Mouse (Mus musculus): ENCODE results near the gene Kcne2. TPM values are rescaled to one million over a fixed set of nuclear protein-coding genes. Genes with fewer than 3 reads are reported as not detected.

The Kcne2 gene
- polyA plus RNA-seq, 1 experiment from 2014 or later: 37.2 TPM

DNA sequence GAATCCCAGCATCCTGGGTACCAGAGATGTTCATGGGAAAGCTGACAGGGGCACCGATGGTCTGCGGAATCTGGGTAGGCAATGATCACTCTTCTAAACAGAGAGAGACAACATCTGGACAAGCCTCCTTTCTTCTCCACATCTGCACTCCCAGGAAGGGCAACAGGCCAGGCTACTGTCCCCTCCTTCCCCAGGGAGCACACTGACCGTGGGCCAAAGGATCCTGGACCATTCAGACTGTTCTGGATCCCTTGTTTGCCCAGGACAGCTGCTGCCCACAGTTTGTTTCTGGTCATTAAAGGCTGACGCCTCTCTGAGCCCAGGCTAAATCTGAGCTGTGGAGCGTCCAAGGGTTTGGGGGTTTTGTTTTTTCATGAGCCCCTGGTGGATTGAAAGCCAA is 9.5 kb upstream of the Kcne2 start:
- H3K9ac ChIP-seq (ENCODE audit: low read depth, low read length): no peak overlapping the region

DNA sequence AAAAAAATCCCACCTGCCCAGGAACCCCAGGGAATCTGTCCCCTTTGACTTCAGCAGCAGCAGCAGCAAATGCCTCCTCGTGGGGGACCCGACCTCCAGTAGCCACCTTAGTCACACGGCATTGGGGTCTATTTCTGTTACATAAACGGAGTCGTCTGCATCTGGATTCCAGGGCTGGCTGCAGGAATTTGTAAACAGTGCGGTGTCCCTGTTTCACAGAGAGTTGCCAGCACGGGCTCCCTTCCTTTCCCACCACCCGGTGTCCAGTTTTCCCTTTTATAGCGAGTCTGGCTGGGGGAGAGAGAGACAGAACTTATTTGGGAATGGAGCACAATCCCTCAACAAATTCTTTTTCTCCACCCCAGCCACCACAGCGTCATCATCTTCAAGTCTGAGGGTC is 7.1 kb upstream of the Kcne2 start:
- Histone ChIP-seq H3K36me3 (ENCODE audit: control insufficient read depth, insufficient read depth, low read length) (no peaks in the 10 kb centered on the region), H3K4me3 (ENCODE audit: low read length) (no peak overlapping the region), H3K4me1 (ENCODE audit: control insufficient read depth, insufficient read depth, low read depth, low read length) (no peaks in the 10 kb centered on the region; the same call in 1 of the 2 replicates), H3K4me2 (ENCODE audit: low read length) (no peak overlapping the region), H3K9ac (ENCODE audit: low read depth, low read length) (no peak overlapping the region), H3K9me3 (ENCODE audit: control insufficient read depth, low read length) (no peaks in the 10 kb centered on the region), H3K27me3 (replicated peaks; ENCODE audit: control insufficient read depth, insufficient read depth, low read length) (no peaks in the 10 kb centered on the region), H3K27ac (ENCODE audit: low read depth, low read length) (no peak overlapping the region)
- 68% methylated on average over 10 of the region's 10 CpGs for WGBS
- ATAC-seq: no peak

More for the DNA sequence above, 9.5 kb upstream of the Kcne2 start:
- Histone ChIP-seq H3K9me3 (ENCODE audit: control insufficient read depth, low read length) (no peaks in the 10 kb centered on the region), H3K4me2 (ENCODE audit: low read length) (no peak overlapping the region), H3K36me3 (ENCODE audit: control insufficient read depth, insufficient read depth, low read length) (no peaks in the 10 kb centered on the region), H3K27me3 (replicated peaks; ENCODE audit: control insufficient read depth, insufficient read depth, low read length) (no peaks in the 10 kb centered on the region), H3K4me3 (ENCODE audit: low read length) (no peak overlapping the region), H3K27ac (ENCODE audit: low read depth, low read length) (no peak overlapping the region), H3K4me1 (ENCODE audit: control insufficient read depth, insufficient read depth, low read depth, low read length) (no peaks in the 10 kb centered on the region; the same call in 1 of the 2 replicates)
- WGBS: 62% methylated on average over 5 of the region's 5 CpGs
- ATAC-seq: no peak

- Histone ChIP-seq H3K4me3 (ENCODE audit: low read length) (no peak overlapping the region), H3K27ac (ENCODE audit: low read depth, low read length) (no peak overlapping the region), H3K36me3 (ENCODE audit: control insufficient read depth, insufficient read depth, low read length) (no peaks in the 10 kb centered on the region), H3K27me3 (replicated peaks; ENCODE audit: control insufficient read depth, insufficient read depth, low read length) (no peaks in the 10 kb centered on the region), H3K4me1 (ENCODE audit: control insufficient read depth, insufficient read depth, low read depth, low read length) (no peaks in the 10 kb centered on the region; the same call in 1 of the 2 replicates), H3K4me2 (ENCODE audit: low read length) (no peak overlapping the region), H3K9ac (ENCODE audit: low read depth, low read length) (no peak overlapping the region), H3K9me3 (ENCODE audit: control insufficient read depth, low read length) (no peaks in the 10 kb centered on the region)
- WGBS: 12% methylated on average over 7 of the region's 7 CpGs
- ATAC-seq: 0 out of 2 replicates have a peak, but pooled peaks have one; percentile 35
Observed at GRCm38 (mm10) chr16:92286609-92287008, 5.6 kb upstream of the Kcne2 start.

DNA sequence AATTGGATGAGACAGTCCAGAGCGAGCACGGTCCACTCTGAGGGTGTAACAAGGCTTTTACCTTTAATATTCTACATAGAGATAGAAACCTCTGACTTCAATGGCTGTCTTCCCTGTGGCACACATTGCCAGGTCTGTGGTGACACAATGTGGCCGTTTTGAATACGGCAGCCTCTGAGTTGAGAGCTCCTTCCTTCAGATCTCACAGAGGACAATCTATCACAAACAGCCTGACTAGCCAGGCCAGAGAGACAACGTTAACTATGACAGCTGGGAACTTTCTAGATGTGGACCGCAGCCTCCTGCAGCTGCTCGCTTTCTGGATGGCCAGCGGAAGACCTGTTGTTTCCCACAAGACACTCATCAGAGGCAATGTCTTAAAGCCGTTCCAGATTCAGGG is 3.4 kb upstream of the Kcne2 start:
- H3K9me3 ChIP-seq (ENCODE audit: control insufficient read depth, low read length): no peaks in the 10 kb centered on the region
- H3K36me3 ChIP-seq (ENCODE audit: control insufficient read depth, insufficient read depth, low read length): no peaks in the 10 kb centered on the region
- H3K9ac ChIP-seq (ENCODE audit: low read depth, low read length): no peak overlapping the region
- H3K4me3 ChIP-seq (ENCODE audit: low read length): no peak overlapping the region
- ATAC-seq: peak; percentile 66
- 90% methylated on average over 9 of the region's 9 CpGs for WGBS
- H3K4me1 ChIP-seq (ENCODE audit: control insufficient read depth, insufficient read depth, low read depth, low read length): no peaks in the 10 kb centered on the region
- no peaks in the 10 kb centered on the region; the same call in 1 of the 2 replicates for H3K27me3 ChIP-seq (replicated peaks; ENCODE audit: control insufficient read depth, insufficient read depth, low read length)
- H3K27ac ChIP-seq (ENCODE audit: low read depth, low read length): no peak overlapping the region
- no peak overlapping the region for H3K4me2 ChIP-seq (ENCODE audit: low read length)

GRCm38 (mm10) chr16:92290045-92290444 is 2.1 kb upstream of the Kcne2 start:
- no peaks in the 10 kb centered on the region; the same call in 1 of the 2 replicates for H3K27me3 ChIP-seq (replicated peaks; ENCODE audit: control insufficient read depth, insufficient read depth, low read length)
- no peak overlapping the region for H3K9ac ChIP-seq (ENCODE audit: low read depth, low read length)
- no peaks in the 10 kb centered on the region for H3K9me3 ChIP-seq (ENCODE audit: control insufficient read depth, low read length)
- 0 out of 2 replicates have a peak, but pooled peaks have one; percentile 55 for ATAC-seq
- no peak overlapping the region for H3K4me3 ChIP-seq (ENCODE audit: low read length)
- H3K4me2 ChIP-seq (ENCODE audit: low read length): no peak overlapping the region
- no peak overlapping the region for H3K27ac ChIP-seq (ENCODE audit: low read depth, low read length)
- H3K4me1 ChIP-seq (ENCODE audit: control insufficient read depth, insufficient read depth, low read depth, low read length): no peaks in the 10 kb centered on the region
- no peaks in the 10 kb centered on the region for H3K36me3 ChIP-seq (ENCODE audit: control insufficient read depth, insufficient read depth, low read length)

GRCm38 (mm10) chr16:92294267-92294970 is 2.2 kb downstream of the Kcne2 start:
- H3K27ac ChIP-seq (ENCODE audit: low read depth, low read length): no peak overlapping the region
- no peak overlapping the region; the same call in 1 of the 2 replicates for H3K9ac ChIP-seq (ENCODE audit: low read depth, low read length)
- no peaks in the 10 kb centered on the region for H3K36me3 ChIP-seq (ENCODE audit: control insufficient read depth, insufficient read depth, low read length)
- no peak overlapping the region for H3K4me2 ChIP-seq (ENCODE audit: low read length)
- no peak overlapping the region for H3K4me3 ChIP-seq (ENCODE audit: low read length)
- no peak for ATAC-seq
- H3K9me3 ChIP-seq (ENCODE audit: control insufficient read depth, low read length): no peaks in the 10 kb centered on the region
- H3K27me3 ChIP-seq (replicated peaks; ENCODE audit: control insufficient read depth, insufficient read depth, low read length): no peaks in the 10 kb centered on the region; the same call in 1 of the 2 replicates
- 56% methylated on average over 12 of the region's 12 CpGs for WGBS
- no peaks in the 10 kb centered on the region for H3K4me1 ChIP-seq (ENCODE audit: control insufficient read depth, insufficient read depth, low read depth, low read length)

DNA sequence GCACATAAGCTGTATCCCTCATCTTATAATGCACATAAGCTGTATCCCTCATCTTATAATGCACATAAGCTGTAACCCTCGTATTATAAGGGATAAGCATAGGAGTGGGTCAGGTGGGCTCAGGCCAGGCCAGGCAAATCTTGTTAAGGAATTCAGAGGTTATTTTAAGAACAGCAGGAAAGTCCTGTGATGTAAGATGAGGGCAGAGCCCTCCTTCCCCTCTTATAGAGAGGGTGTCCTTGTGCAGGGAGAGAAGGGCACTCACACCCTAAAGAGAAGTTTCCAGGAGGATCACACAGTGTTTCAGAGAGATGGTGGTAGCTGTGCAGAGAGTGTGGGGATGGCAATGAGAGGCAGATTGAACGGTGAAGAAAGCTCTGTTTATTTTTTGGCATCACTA is 3.1 kb downstream of the Kcne2 start:
- WGBS: 81% methylated on average over 2 of the region's 2 CpGs
- Histone ChIP-seq H3K27me3 (replicated peaks; ENCODE audit: control insufficient read depth, insufficient read depth, low read length) (no peaks in the 10 kb centered on the region; the same call in 1 of the 2 replicates), H3K27ac (ENCODE audit: low read depth, low read length) (no peak overlapping the region), H3K36me3 (ENCODE audit: control insufficient read depth, insufficient read depth, low read length) (no peaks in the 10 kb centered on the region), H3K9ac (ENCODE audit: low read depth, low read length) (no peak overlapping the region), H3K4me2 (ENCODE audit: low read length) (no peak overlapping the region), H3K9me3 (ENCODE audit: control insufficient read depth, low read length) (no peaks in the 10 kb centered on the region), H3K4me3 (ENCODE audit: low read length) (no peak overlapping the region), H3K4me1 (ENCODE audit: control insufficient read depth, insufficient read depth, low read depth, low read length) (peaks cover 4% of the 10 kb centered on the region; the same call in 1 of the 2 replicates)
- no peak for ATAC-seq

GRCm38 (mm10) chr16:92300649-92301411 is 8.6 kb downstream of the Kcne2 start, which contains the start of gene Smim11:
Smim11 (plus strand) TSS chr16:92301286.
- H3K9me3 ChIP-seq (ENCODE audit: control insufficient read depth, low read length): no peaks in the 10 kb centered on the region
- H3K4me2 ChIP-seq (ENCODE audit: low read length): peak within 1 kb of the TSS; percentile 78
- ATAC-seq: peak; percentile 95
- peak within 1 kb of the TSS; percentile 79 for H3K9ac ChIP-seq (ENCODE audit: low read depth, low read length)
- peak within 1 kb of the TSS; percentile 68 for H3K27ac ChIP-seq (ENCODE audit: low read depth, low read length)
- WGBS: 7% methylated on average over 32 of the region's 32 CpGs
- H3K4me1 ChIP-seq (ENCODE audit: control insufficient read depth, insufficient read depth, low read depth, low read length): peaks cover 19% of the 10 kb centered on the region
- H3K4me3 ChIP-seq (ENCODE audit: low read length): peak within 1 kb of the TSS; percentile 65
- H3K36me3 ChIP-seq (ENCODE audit: control insufficient read depth, insufficient read depth, low read length): peaks cover 6% of the 10 kb centered on the region; the same call in 1 of the 2 replicates
- no peaks in the 10 kb centered on the region for H3K27me3 ChIP-seq (replicated peaks; ENCODE audit: control insufficient read depth, insufficient read depth, low read length)

GRCm38 (mm10) chr16:92301412-92301806 is 9.2 kb downstream of the Kcne2 start:
- Histone ChIP-seq H3K4me1 (ENCODE audit: control insufficient read depth, insufficient read depth, low read depth, low read length) (peaks cover 19% of the 10 kb centered on the region), H3K36me3 (ENCODE audit: control insufficient read depth, insufficient read depth, low read length) (peaks cover 10% of the 10 kb centered on the region; the same call in 1 of the 2 replicates), H3K27me3 (replicated peaks; ENCODE audit: control insufficient read depth, insufficient read depth, low read length) (no peaks in the 10 kb centered on the region), H3K9ac (ENCODE audit: low read depth, low read length) (peak overlapping the region; percentile 79), H3K27ac (ENCODE audit: low read depth, low read length) (peak overlapping the region; percentile 65), H3K4me3 (ENCODE audit: low read length) (peak overlapping the region; percentile 65), H3K9me3 (ENCODE audit: control insufficient read depth, low read length) (no peaks in the 10 kb centered on the region), H3K4me2 (ENCODE audit: low read length) (peak overlapping the region; percentile 78)
- WGBS: 1% methylated on average over 12 of the region's 12 CpGs
- ATAC-seq: peak; percentile 78
